Mouse (Mus musculus): ENCODE results near the gene Pacs2.
A peak's percentile ranks its signal among the peaks of the same experiment; 100 is the strongest.

The Pacs2 gene

DNA sequence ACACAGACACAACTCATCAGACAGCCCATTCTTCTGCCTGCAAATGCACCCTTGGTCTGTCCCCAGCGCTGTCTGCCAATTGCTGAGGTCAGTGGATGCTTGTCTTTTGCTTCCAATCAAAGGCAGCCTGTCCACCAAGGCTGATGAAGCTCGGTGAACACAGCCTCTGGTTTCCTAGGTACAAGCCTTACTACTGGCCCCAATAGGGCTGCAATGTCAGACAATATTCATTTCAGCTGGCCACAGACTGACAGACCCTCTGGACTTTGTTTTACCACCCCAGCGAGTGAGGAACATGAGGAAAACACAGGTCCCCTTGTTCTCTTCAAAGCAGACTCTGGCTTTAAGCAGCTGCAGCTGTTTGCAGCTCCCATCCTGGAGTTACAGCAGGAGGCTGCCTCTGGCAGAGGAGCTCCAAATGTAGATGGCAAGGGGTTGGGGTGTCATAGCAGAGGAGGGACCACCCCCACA is 1.3 kb upstream of the Pacs2 start:
- DNase-seq = peak in 1 of 2 experiments; percentile 12

DNA sequence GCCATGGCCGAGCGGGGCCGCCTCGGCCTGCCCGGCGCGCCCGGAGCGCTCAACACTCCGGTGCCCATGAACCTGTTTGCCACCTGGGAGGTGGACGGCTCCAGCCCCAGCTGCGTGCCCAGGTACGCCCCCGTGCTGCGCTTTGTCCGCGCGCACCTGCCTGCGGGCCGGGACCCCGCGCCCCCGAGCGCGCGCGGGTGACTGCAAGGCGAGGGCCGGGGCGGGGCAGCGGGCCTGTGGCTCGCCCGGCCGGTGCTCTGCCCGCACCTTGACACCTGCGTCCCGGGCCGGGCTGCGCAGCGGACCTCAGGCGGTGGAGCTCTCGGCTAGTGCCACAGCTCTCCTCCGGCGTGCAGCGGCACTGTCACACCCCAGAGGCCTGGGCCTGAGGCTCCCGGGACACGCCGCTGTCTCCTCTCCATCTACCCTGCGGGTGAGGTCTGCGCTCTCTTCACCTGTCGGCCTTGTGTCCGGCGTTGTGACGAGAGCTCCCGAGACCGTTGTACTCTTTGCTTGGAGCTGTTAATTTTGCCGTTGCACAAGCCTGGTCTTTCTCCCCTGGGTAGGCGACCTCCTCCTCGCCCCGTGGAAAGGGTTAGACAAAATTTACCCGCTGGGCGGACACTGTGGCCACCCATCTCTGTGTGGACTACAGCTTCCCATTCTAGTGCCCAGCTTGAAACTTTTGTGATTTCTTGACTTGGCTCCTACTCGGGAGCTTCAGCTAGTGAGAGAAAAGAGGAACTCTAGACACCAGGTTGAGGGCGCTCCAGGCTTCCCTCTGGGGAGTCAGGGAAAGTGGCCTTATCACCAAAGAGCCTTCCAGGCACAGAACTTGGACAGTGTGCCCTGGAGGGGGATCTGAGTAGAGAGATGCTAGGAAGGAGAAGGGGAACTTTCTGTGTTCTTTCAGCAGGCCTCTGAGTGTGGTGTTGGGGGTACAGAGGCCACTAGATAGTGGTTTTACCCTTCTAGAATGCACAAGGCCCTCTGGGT is 551 bp downstream of the Pacs2 start:
- peak; percentile 52 to 73 for DNase-seq

DNA sequence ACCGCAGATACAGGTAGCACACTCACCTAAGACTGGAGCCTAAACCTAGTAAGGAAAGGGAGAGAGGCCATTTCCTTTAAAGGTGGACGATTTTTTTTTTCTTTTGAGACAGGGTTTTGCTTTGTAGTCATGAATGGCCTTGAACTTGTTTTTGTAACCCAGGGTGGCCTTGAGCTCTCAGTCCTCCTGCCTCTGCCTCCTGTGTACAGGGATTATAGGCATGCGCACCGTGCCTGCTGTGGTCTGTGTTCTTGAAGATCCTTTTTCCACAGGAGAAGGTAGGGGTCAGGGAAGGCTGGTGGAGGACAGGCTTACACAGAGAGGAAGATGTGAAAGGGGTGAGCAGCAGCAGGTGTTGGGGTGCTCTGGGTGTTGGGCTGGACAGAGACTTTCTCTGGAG is 1.6 kb downstream of the Pacs2 start:
- DNase-seq = no peak

DNA sequence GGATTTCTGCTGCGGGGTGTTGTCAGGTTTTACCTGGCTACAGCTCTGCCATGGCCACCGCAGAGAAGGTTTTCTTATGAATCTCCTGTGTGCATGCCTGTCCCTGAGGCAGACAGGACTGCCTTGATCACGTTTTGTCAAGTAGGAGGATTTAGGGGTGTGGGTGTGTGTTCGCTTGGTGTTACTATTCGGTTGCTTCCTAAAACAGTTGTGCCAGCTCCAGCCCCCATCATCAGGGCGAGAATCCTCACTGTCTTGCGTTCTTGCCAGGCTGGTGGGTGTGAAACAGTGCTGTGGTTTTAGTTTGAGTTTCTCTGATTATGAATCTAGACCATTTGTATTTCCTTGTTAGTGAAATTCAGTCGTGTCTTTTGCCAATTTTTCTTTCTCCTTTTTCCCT is 2.7 kb downstream of the Pacs2 start:
- no peak for DNase-seq

DNA sequence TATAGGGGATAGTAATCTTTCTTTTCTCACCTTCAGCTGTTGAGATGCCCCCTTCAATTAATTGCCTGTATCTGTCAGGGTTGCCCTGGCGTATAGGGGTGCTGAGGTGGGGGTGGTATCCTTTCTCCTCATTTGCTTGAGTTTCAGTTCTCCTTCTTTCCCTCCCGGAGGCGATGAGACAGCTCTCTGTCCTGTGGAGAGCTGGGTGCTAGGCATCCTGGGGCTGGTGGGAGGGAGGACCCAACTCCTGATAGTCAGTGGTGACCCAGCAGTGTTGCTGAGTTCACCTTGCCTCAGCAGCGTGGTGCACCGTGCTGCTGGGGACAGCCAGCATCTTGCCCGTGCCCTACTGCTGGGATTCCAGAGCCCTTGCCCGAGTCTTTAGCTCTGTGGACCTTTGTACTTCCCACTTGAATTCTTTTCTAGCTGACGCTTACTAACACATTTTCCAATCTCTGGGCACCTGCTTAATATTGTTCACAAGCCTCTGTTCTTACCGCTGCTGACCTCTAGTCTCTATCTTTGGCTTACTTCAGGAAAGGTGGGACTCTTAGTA is 3.2 kb downstream of the Pacs2 start:
- DNase-seq = no peak

DNA sequence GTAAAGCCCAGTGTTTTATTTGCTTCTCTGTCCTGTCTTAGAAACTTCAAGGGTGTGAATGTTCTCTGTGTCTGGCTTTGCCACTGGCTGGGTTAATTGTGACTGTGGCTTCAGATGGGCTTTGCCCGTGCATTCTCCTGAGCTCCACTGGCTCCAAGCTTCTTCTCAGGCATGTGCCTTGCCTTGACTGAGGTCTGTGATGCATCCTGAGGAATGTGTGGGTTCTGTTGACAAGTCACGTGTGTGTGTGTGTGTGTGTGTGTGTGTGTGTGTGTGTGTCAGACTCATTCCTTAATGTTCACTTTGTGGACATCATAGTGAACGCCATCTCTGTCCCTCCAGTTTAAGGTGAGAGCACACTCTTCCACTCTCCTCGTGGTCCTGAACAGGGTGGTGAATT is 4.5 kb downstream of the Pacs2 start:
- no peak for DNase-seq

DNA sequence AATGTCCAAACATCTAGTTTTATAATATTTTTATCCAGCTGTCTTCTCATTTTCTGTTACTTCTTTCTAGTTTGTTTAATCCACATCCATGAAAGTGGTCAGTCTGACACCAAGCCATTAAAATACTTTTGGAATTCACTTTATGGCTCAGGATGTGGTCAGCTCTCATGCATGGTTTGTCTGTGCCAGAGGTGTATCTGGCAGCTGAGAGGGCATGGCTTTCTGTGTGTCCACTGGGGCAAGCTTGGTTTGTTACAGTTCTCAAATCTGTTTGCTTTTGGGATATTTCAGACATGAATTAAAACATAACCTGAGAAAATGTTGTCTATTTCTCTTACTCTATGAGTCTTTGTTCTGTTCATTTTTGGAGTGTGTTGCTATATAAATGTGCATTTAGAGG is 7.2 kb downstream of the Pacs2 start:
- DNase-seq = no peak

DNA sequence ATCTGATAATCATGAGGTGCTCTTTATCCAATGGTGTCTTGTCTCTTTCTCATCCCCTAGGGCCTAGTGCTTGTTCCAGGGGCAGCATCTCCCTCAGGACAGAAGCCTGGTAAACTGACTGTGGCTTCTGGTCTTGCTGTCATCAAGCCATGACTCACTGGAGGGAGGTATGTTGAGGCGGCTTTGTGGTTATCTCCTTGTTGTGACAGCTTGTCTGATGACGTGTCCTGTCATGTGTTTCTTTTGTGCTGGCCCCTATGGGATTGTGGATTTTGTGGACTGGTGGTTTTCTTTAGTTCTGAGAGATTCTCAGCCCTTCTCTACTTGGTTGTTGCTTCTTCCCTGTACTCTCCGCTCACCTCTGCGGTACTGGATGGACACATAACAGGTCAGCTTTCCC is 8.8 kb downstream of the Pacs2 start:
- DNase-seq = no peak

DNA sequence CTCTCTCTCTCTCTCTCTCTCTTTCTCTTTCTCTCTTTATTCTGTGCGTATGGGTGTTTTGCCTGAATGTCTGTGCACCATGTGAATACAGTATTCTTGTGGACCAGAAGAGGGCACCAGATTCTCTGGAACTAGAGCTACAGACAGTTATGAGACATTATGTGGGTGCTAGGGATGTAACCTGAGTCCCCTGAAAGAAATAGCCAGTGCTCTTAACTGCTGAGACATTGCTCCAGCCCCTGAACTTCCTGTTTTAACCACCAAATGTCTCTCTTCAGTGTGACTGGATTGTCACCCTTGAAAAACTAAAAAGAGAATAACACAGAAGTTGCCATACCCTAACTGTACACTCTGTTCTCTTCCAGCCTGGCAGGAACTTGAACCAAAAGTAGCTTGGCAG is 12.2 kb downstream of the Pacs2 start:
- DNase-seq = no peak

DNA sequence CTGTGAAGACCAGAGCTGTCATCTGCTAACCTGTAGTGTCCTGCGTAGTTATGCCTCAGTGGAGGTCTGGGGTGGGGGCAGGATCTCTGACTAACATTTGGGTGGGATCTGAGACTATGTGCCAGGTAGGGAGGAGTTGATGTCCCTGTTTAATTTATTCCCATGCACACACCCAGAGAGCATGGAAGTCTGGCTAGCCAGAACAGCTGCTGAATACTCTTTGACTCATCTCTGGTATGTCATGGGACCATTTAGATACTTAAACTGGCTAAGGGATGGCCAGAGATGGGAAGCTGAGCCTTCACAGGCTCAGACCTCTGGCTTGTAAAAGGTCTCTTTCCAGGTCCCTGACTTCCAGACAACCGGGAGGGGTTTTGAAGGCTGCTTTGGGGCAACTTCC is 13.2 kb downstream of the Pacs2 start:
- DNase-seq = no peak

DNA sequence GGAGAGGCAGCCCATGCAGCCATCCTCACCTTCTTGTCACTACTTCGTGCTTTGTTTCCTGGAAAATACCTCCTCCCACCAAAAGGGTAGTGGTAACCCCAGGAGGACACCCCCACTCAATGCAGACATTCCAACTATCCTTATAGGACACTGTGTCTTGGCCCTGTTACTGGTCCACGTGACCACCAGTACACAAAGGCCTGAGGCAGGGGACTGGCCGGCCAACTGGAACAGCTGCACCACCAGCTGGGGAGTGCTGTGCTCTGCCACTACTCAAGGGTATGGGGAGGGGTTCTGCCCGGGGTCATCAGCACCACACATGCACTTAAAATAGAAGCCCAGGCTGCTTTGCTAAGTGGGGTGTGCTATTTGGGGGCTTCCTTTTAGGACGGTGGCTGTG is 13.8 kb downstream of the Pacs2 start:
- no peak for DNase-seq

DNA sequence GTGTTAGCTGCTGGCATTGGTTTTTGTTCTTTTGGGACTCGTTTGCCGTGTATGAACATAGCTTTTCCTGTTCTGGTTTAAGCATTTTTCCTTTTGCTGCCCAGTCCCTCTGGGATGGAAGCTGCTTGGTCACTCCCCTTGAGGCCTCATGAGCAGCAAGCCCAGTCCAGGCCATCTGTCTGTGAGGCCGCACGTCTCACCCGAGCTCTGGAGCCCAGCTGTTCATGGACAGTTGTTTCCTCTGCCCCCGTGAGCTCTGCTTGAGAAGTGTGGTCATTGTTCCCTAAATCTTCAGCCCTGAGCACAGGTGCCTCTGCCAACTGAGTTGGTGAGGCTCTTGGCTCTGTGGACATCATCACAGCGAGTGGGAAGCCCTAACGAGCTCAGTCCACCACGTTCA is 14.6 kb downstream of the Pacs2 start:
- DNase-seq = peak in 1 of 2 experiments; percentile 18

DNA sequence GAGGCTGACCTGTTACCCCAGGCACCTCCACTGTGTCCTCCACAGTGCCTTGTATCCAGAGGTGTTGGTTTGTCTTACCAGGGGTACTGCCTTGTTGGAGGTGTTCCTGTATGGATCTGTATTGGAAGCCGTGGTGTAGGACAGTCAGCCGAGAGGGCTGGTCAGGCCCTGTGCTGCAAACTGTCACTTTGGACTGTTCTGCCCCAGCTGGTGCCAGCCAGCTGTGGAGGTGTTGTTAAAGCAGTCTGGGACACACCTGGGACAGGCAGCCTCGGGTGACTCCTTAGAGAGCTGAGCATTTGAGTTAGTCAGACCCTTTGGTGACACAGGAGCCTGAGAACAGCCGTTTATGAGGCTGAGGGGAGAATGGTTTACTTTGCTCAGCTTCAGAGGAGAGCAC is 15.7 kb downstream of the Pacs2 start:
- DNase-seq = peak in 1 of 2 experiments; percentile 23

DNA sequence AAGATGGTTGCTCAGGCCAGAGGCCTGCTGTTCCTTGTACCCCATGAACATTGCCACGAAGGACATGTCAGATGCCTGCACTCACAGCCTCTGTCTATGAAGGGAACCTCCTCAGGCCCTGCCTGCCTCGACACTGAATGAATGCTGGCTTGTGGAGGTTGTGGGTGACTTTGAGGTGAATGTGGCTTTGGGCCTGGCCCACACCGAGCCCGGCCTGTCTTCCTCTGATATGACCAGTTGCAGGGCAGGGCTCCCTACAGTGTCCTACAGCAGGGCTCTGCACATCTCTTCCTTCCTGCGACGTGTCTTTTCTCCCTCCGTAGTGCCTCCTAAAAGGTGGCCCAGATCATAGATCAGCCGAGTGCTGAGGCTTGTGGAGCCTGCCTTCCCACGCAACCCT is 16.7 kb downstream of the Pacs2 start:
- no peak for DNase-seq

DNA sequence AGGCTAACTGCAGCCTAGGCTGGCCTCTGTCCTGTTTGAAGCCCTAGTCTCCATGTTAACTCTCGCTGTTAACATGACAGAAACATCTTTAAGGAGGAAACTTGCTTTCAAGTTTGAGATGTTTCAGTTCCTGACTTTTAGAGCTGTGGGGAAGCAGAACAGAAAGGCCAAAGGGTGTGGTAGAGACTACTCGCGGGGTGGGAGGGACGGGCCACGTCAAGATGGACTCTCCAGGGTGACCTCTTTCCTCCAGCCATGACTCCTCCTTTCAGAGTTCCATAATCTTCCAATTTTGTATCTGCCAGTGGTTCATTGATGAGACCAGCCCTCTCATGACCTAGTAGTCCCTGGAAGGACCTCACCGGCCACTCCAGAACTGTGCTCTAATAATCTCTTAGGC is 17.1 kb downstream of the Pacs2 start:
- DNase-seq = no peak

DNA sequence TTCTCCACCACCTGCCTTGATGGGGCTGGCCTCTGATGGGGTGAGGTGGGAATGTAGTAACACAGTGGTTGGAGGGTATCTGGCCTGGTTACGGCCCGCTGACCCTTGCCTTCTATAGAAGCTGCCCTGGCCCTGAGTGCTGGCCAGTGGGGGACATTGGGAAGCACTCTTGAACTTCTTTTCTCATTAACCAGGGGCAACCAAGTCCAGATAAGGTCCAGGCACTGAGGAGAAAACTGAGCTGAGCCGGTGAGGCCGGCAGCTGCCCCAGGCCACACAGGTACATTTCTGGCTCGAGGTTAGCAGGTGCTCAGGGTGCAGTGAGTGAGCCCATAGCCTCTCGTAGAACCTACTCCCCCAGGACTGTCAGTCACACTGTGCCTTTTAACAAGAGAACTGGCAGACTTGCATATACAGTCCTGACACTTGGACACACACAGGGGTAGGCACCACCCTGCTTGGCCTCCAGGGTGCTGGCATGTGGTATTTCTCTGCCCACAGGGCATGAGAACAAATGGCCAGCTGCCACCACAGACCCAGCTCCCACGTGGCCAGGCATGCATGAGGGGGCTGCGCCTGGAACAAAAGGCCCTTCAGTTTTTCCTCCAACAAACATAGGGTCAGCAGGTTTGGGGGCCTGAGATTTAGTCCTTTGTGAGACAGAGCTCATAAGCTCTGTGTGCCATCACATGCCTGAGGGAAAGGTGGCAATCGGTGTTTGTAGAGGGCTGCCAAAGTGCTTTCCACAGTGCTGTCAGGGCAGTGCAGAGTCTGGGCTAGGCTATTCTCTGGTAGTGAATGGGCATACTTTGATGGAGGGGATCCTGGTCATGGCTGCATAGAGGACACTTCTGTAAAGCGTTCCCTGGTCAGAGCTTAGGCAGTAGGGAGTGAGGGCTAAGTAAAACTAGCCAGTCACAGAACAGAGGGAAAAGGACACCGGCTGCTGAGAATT is 18.3 kb downstream of the Pacs2 start:
- peak; percentile 77 to 85 for DNase-seq

DNA sequence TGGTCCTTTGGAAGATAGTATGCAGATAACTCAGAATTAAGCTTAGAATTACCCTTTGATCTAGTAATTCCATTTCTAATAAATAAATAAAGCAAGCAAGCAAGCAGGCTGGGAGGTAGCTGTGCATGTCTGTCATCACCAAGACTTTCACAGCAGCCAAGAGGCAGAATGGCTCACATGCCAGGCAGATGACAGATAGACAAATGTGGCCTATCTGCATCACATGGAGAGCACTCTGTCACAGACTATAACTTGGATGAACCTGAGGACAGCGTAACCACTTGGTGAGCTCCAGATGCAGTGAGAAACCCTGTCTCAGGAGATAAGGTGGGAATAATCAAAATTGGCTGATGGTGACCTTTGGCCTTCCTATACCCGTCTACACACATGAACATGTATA is 20.8 kb downstream of the Pacs2 start:
- DNase-seq = no peak

DNA sequence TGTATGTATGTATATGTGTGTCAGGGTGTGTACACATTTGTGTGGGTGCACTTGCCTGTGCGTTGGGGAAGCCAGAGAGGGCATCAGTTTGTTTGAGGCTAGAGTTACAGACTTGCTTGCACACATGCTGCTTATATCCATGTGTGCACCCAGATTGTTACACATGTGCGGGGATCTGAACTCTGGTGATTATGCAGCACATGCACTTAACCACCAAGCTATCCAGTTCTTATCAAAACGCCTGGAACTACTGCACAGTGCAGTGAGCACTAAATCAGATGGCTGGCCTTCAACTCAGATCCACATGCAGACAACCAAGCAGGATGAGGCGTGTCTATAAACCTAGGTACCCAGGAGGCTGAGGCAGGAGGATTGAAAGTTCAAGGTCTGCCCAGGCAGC is 22.7 kb downstream of the Pacs2 start:
- DNase-seq = no peak

DNA sequence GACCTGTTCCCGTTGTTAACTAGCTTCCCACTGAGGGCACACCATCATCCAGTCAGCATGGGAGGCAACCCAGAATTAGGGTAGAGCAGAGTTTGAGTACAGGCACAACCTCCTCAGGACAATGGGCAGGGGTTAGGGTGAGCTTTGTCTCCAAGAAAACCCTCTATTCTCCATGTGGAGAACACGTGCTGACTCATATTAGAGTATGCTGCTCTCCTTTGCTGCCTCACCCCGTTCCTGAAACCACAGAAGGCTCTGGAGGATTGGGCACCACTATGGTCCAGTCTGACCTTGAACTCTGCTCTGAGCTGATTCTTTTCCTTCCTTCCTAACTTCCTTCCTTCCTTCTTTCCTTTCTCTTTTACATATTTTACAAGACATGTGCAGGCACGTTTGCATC is 24.1 kb downstream of the Pacs2 start:
- no peak for DNase-seq

DNA sequence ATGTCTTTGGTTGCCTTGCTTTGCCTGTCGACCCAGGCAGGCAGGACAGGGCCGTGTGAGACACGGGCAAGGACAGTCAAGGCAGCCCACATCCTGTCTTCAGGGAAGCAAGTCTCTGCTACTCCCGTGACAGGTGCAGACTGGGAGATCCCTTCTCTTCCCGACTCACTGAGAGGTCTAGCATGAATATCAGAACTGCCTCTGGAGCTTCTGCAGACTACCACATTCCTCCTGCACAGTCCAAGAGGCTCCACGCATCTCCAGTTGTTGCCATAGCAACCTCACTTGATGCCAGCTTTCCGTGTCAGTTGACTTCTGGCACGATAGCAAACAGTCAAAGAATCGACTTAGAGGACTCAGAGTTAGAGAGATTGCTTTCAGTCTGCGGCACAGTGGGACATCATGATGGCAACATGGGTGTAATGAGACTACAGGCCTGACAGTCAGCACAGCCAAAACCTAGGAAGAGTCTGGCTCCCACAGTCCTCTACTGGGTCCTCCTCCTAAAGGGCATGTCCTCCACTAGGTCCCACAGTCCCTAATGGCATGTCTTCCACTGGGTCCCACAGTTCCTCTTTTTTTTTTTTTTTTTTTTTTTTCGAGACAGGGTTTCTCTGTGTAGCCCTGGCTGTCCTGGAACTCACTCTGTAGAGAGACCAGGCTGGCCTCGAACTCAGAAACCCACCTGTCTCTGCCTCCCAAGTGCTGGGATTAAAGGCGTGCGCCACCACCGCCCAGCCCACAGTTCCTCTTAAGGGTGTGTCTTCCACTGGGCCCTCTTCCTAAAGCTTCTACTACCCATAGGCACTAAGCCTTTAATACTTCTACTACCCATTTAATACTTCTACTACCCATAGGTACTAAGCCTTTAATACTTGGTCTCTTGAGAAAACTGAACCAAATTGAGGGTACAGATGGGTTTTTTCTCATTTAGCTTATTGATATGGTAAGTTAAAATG is 27.5 kb downstream of the Pacs2 start:
- DNase-seq = peak in 1 of 2 experiments; percentile 37

DNA sequence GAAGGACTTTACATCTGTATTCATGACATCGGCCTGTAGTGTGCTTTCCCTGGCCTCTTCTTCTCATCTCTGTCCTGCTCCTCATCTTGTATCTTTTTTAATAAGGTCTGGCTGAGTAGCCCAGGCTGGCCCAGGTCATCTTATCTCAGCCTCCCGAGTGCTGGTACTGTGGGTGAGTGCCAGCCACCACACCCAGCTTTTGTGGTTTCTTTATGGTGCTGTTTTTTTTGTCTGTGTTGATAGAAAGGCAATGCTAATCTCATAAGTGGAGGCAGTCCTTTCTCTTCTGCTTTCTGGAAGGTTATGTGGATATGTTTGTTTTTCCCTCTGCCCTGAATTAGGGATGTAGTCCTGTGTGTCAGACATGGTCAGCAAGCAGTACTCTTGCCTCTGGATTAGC is 28.2 kb downstream of the Pacs2 start:
- DNase-seq = no peak
